Mouse (Mus musculus) mouse embryonic stem cell (cell line): ENCODE results near the gene Ak9.

Experiments used
- in situ Hi-C, 2 experiments: fragments of 300-500 bp; cut with MboI; formaldehyde crosslinking; loops; 1 replicate in 1 of 2; 3 replicates in 1 of 2; pipeline ENCODE4 v1.14.3; 2019 to 2020; ENCODE audit warnings: low sequenced_read_pairs in 2 of 2, low pct_unique_long_range_greater_than_20kb in 1 of 2, mixed read lengths in 1 of 2; ENCODE audit not compliant: unreplicated experiment in 1 of 2

The Ak9 gene

DNA sequence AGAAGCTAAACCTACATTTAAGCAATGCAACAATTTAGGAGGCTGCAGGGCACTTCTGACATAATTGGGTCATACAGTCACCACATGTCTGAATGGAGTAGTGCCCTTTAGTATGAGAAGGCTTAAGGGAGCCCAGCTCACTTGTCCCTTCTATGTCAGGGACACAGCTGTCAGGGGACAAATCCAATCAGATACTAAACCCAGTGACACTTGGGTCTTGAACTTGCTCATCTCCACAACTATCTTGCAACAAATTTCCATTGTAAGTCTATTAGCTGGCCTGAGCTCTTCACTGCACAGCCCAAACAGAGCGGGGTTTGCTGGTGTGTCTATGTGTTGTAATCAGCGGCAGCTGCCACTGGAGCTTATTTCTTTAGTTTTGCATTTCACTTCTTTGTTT, 119.9 kb downstream of the Ak9 start:
- in situ Hi-C loops: loop anchor here in 1 of 2 experiments (25.0 kb wide), 1 partner anchor 411 kb away; no protein-coding TSS in a partner anchor

DNA sequence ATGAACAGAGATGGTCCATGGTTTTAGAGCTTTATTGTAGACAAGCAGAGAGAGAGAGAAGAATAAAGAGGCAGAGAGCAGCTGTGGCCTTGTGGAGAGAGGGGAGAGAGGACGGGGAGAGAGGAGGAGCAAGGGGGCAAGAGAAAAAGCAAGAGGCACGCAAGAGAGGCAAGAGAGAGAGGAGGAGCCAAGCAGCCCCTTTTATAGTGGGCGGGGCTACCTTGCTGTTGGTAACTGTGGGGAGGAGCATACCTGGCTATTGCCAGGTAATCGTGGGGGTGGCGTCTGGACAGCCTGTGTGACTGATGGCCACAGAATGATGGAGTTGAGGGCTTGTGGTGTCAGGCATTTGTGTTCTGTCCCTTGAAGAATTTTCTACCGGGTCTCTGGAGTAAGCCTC, 122.6 kb downstream of the Ak9 start:
- in situ Hi-C loops: no loop called here

DNA sequence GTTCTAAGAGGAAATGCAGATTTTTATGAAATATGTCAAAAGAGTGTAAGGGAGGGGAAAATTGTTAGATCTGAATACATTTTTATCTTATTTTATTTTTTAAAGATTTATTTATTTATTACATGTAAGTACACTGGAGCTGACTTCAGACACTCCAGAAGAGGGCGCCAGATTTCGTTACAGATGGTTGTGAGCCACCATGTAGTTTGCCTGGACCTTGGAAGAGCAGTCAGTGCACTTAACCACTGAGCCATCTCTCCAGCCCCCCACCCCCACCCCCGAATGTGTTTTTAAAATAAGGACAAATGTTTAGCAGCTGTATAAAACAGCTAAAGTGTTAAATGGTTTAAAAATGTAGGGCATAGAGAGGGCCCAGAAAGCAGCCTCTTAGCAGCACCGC, 130.8 kb downstream of the Ak9 start:
- in situ Hi-C loops: loop anchor here in 1 of 2 experiments (10.0 kb wide), 1 partner anchor 70 kb away; no protein-coding TSS in a partner anchor

DNA sequence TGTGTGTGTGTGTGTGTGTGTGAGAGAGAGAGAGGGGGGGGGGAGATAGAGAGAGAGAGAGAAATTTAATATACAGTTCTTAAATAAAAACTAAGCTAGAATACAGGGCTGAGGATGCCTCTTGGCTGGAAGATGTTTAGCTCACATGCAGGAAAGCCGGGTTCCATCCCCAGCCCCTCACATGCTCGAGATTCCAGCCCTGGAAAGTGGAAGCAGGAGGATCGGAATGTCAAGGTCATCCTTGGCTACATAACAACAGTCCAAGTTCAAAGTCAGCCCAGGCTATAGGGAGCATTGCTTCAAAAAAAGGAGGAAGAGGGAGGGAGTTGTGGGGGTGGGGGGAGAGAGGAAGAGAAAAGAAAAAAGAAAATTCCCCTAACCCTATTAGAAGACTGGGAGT, 131.4 kb downstream of the Ak9 start:
- in situ Hi-C loops: loop anchor here in 1 of 2 experiments (10.0 kb wide), 1 partner anchor 70 kb away; no protein-coding TSS in a partner anchor

DNA sequence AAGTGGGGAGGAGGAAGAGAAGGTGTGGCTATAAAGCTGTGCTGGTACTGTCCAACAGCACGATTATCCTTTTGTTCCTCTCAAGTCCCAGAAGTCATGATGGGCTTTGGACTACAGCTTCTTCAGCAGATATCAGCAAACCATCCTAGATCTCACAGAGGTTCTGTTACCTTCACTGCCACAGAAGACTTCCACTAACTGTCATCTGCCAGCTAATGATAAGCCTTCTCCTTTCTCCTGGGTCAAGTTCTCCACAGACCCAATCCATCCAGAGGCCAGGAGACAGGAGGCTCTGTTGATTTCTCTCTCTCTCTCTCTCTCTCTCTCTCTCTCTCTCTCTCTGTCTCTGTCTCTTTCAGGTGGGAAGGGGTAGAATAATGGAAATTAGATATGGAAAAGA, 144.4 kb downstream of the Ak9 start:
- in situ Hi-C loops: no loop called here

DNA sequence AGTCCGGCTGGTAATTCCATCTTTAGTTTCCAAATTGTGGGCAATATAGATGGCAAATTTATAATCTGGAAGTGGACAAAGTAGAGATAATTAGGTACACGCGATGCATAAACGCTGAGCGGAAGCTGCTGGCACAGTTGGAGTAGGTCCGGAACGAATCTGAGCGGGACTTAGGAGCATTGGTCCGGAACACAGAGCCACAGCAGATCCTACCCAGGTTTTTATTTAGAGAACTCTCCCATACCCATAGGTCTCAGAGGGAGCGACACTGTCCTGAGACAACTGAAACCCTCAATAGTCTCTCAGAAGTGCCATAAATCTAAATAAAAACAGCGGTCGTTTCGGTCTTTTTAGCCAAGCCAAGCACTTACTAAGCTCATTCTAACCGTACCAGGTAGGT, 145.9 kb downstream of the Ak9 start:
- in situ Hi-C loops: no loop called here

DNA sequence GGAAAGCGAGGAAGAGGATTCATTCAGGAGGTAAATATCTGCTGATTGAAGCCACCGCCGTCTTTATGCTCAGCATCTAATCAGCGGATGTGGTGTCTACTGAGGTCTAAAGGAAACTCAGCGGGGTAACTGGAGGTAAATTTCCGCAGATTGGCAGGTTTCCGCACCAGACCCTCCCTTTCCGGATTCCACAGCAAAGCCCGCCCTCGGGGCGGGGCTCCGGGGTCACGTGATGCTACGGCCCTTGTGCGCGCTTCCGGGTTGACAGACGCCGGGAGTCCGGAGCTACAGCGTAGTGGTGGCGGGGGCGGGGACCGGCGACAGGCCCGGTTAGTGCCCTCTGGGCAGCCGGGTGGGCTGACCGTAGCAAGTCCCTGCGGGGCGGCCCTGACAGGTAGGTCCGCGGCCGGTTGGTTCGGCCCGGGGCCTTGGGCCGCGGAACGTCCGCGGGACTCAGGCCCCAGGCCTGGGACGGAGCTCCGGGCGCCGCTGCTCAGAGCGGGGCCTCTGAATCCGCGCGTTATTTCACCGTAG, 146.4 kb downstream of the Ak9 start, which contains the start of gene Zbtb24:
TSS of gene Zbtb24 (plus strand) at position 247 of the 534 bp plus-strand sequence.
- in situ Hi-C loops: no loop called here

DNA sequence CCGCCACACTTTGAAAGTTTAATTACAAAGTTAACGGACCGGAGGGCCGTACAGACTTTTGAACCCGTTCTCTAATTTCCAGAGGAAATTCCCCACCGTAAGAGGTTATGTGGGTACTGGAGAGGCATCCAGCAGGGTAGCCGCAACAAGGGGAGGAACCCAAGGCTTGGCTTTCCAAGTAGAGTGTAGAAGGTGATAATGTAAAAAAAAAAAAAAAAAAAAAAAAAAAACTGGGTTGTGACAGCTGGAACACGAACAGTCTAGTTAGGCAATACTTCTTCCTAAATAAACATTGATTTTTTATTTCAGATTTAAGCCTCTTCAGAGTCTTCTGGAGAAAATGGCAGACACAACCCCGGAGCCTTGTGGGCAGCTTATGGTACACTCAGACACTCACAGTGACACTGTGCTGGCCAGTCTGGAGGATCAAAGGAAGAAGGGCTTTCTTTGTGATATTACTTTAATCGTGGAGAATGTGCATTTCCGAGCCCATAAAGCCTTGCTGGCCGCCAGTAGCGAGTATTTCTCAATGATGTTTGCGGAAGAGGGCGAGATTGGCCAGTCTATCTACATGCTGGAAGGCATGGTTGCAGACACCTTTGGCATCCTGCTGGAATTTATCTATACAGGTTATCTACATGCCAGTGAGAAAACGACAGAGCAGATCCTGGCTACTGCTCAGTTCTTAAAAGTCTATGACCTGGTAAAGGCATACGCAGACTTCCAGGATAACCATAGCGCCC, 147.2 kb downstream of the Ak9 start:
- in situ Hi-C loops: no loop called here

DNA sequence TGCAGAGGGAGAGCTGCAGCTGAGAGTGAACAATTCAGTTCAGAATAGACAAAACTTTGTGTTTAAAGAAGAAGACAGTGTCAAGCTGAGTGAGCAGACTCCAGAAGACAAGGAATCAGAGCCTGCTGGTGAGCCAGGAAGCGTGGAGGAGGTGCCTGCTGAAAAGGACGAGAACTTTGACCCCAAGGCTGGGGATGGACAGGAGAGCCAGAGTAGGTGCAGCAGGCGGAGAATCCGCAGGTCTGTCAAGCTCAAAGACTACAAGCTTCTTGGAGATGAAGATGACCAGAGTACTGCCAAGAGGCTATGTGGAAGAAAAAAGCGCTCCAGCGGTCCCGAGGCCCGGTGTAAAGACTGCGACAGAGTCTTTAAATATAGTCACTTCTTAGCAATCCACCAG, 147.9 kb downstream of the Ak9 start:
- in situ Hi-C loops: no loop called here

DNA sequence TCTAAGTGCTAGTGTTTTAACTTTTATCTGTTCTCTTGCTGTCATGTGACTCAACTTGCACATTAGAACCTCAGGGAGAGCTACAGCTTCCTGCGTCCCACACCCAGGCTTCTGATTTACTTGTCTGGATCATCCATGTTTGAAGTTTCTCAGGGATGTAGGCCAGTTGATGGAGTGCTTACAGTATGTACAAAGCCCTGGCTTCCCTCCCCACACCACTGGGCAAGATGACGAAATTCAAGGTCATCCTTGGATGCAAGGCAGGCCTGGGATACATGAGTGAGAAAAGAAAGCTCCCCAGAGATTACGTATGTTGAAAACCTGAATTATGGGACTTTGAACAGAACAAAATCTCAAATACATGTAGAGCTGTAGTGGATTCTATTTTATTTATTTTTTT, 149.0 kb downstream of the Ak9 start:
- in situ Hi-C loops: no loop called here

DNA sequence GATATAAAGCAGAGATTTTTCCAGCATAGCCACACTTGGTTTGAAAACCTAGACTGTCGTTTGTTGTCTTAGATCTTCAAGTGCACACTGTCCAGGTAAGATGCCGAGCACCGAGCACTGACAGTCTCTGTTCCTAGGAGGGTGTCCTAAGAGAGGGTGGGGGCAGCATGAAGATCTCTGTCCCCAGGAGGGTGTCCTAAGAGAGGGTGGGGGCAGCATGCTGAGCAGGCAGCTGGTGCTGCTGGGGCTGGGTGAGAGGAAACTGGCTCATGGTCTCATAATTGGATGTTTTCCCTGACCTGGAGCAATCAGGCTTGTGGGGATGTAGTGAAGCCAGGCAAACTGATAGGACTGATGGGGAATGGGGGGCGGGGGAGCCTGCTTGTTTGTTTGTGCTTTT, 156.2 kb downstream of the Ak9 start:
- in situ Hi-C loops: no loop called here

DNA sequence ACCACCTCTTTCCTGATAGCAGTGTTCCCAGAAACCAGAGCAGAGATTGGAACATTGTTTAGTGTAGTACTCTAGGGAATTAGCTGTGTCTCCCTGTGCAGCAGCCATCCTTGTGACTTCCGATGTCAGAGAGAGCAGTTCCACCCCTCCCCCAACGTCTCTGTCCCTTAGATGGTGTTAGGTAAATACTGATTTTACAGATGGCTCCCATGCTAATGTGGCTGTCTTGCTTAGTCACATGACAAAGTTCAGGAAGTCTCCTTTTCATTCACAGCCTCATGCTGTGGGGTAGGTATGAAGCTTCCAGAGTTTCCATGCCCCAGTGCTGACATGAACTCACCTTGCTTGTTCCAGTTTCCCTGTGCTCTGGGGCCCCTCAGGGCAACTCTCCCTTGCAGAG, 156.7 kb downstream of the Ak9 start:
- in situ Hi-C loops: no loop called here

DNA sequence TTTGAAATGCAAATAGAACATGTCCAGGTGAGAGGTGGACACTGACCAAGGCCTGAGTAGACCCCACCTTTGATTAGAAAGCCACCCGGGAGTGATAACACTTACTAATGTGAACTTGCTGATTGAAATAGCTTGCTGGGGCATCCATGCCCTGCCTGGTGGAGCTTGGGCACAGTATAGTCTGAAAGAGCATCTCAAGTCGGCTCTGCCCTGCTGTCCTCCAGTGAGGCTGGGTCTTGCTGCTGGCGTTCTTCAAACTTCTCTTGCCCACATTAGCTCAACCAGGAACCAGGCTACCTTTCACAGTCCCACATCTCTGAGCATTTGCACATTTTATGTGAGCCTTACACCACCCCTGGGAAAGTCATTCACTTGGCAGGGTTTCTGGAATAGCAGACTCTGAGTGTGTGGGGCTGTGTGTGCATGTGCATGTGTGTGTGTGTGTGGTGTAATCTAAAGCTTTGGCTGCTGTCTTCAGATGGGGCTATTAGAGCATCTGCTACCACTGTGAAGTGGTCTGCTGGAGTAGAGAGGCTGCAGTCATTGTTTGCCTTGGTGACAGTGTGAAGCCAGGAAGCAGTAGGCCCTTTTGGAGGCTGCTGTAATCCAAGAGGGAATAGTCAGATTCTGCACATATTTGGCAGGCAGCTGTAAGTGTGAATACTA, 157.4 kb downstream of the Ak9 start:
- in situ Hi-C loops: no loop called here

DNA sequence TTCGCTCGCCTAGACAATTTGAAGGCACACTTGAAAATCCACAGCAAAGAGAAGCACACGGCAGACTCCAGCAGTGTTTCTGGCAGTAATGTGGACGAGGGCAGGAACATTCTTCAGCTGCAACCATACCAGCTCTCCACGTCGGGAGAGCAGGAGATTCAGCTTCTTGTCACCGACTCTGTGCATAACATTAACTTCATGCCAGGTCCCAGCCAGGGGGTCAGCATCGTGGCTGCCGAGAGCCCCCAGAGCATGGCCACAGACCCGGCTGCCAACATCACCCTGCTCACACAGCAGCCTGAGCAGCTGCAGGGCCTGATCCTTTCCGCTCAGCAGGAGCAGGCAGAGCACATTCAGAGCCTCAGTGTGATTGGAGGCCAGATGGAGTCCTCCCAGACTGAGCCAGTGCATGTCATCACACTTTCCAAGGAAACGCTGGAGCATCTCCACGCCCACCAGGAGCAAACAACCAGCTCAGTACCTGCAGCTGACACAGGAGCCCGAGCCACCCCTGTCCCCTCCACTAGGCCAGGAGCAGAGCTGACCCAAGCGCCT, 160.7 kb downstream of the Ak9 start:
- in situ Hi-C loops: no loop called here

DNA sequence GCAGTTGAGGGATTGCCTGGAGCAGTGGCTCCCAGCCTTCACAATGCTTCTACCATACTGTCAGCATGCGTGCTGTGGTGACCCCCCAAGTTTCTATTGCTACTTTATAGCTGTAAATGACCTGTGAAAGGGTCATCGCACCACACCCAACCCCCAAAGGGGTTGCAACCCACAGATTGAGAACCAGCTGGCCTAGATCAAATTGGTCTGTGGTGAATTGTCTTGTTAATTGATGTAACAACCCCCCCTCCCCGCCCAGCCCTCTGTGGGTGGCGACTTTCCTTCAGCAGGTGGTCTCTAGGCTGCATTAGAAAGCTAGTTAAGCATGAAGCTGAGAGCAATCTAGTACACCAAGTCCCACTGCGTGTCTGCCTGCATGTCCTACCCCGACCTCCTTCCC, 163.5 kb downstream of the Ak9 start:
- in situ Hi-C loops: no loop called here

DNA sequence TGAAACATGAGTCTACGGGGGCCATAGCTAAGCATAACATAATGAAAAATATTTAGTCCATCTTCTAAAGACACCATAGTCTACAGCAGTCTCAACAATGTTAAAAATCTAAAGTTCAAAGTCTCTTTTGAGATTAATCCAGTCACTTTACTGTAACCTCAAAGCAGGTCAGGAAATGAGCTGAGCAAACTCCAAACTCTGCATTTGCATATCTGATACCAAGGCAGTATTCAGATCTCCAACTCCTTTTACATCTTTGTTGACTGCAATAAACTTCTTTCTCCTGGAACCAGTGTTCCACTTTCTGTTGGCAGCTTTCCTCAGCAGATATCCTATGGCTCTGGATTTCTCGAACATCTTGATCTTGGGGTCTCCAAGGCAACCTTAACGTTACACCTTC, 166.9 kb downstream of the Ak9 start:
- in situ Hi-C loops: no loop called here

DNA sequence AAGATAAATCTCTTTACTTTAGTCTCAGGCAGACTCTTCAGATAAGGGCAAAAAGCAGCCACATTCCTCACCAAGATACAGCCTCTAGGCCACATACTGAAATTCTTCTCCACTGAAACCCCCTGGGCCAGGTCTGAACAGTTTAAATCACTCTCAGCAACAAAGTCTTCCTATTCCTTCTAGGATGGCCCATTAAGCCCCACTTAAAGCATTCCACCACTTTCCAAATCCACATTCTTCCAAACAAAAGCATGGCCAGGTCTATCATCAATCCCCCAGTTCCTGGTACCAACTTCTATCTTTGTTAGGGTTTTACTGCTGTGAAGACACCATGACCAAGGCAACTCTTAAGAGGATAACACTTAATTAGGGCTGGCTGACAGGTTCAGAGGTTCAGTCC, 168.8 kb downstream of the Ak9 start:
- in situ Hi-C loops: no loop called here

DNA sequence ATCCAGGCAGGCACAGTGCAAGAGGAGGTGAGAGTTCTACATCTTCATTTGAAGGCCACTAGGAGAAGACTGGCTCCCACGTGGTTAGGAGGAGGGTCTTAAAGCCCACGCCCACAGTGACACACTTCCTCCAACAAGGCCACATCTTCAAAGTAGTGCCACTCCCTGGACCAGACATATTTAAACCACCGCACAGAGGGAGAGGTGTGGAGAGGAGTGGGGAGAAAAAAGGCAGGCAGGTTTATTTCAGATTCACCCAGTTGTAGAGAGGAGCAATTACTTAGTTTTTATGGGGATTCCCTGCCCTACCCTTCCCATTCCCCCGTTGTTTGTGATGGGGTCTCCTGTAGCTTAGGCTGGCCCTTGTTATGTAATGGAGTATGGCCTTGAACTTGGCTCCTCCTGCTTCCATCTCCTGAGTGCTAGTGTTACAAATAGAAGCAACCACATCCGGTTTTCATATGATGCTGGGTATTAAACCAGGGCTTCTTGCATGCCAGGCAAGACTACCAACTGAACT, 169.2 kb downstream of the Ak9 start:
- in situ Hi-C loops: no loop called here

DNA sequence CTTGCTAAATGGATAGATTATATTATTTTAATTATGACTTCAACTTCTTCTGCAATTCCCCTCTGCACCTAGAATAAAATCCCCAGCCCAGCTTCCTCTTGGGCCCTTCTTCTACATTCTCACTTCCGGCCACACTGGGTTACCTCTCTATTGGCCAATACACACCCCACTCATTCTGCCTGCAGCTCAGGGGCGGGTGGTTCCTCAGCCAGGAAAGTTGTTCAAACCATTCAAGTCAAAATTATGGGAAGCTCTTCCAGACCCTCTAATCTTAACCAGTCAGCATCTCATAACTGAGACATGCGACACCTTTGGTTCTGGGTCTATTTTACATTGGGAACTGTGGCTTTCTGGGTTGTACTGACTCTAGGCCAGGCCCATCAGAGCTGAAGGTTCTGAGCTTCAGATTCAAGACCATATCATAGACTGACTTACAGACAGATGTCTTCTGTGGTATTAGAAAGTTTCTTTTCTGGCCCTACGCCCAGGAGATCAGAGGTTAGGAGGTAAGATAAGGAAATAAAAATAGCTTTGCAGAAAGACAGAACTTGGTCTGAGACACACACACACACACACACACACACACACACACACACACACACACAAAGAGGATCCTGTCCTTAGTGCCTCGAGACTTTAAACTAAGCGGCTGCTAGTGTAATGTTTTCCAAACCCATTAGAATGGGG, 170.1 kb downstream of the Ak9 start:
- in situ Hi-C loops: no loop called here
